Mouse (Mus musculus) cerebellum, adult 2 months (tissue): ENCODE data around the gene Jak3.

Experiments
- CTCF ChIP-seq: fragments of 200-500 bp; IDR thresholded peaks from 2 replicates; pipeline ENCODE4 v1.5.1; 2011; ENCODE audit warnings: low read depth, mild to moderate bottlenecking, control low read depth, low read length, moderate library complexity, borderline replicate concordance; ENCODE audit not compliant: insufficient read depth
- POLR2A ChIP-seq: fragments of 200-500 bp; IDR thresholded peaks from 2 replicates; pipeline ENCODE4 v1.6.1; 2011; ENCODE audit warnings: low read length, control low read depth, borderline replicate concordance; ENCODE audit not compliant: insufficient read depth

DNA sequence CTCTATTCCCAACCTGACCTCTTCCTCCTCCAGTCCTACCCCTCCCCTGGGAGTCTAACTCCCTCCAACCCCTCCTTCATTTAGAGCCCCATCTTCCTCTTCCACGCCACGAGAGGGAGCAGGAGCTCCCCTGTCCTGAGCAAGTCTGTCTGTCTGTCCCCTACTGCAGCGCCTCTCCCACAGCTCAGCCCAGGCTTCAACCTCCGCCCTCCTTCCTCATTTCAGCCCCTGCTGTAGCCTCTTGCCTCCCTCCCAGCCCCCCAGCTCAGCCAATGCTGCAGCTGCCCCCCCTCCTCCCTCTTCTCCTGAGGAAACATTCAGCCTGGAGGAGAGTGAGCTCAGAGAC, 26.0 kb downstream of the Jak3 start:
- TF ChIP-seq CTCF, result no peak
- no peak for TF ChIP-seq POLR2A
